Mouse (Mus musculus) left cerebral cortex, adult 2 months (tissue): ENCODE measurements around the gene Adamts7. TPM values are rescaled to one million over a fixed set of nuclear protein-coding genes. Genes with fewer than 3 reads are reported as not detected.
A peak's percentile ranks its signal among the peaks of the same experiment; 100 is the strongest.

Experiments
- DNase-seq, 2 experiments: peaks; one replicate each; pipeline ENCODE4 v3.0.0; 2021 to 2022; ENCODE audit warnings: low spot score in 2 of 2, mixed read lengths in 1 of 2; ENCODE audit errors: extremely low spot score in 1 of 2
- H3K27ac ChIP-seq: fragments of 200-600 bp; 2 replicates; pipeline ENCODE4 v1.8.1; 2022
- H3K4me3 ChIP-seq: fragments of 200-600 bp; 2 replicates; pipeline ENCODE4 v1.8.1; 2022
- CTCF ChIP-seq: fragments of 200-600 bp; IDR thresholded peaks from 2 replicates; pipeline ENCODE4 v1.8.1; 2022; ENCODE audit warnings: antibody characterized with exemption, mild to moderate bottlenecking, moderate library complexity
- intact Hi-C: fragments of 180-260 bp; cut with DNase I; formaldehyde crosslinking; loops from one replicate; pipeline ENCODE4 v1.15.1; 2025
- total RNA-seq, 2 experiments: library from RNA; stranded (reverse); gene quantifications; 2 replicates each; pipeline ENCODE4 v1.2.3; 2021

Gene Adamts7
- total RNA-seq, 2 experiments from 2014 or later = 0.29 to 0.63 TPM

- peak overlapping the region; percentile 91 for H3K27ac ChIP-seq
- TF ChIP-seq CTCF = peak; percentile 32
- DNase-seq = no peak
- H3K4me3 ChIP-seq = peak overlapping the region; percentile 4
- intact Hi-C loops = no loop called here
Measured at GRCm38 (mm10) chr9:90227171-90227570, 64.3 kb downstream of the Adamts7 start.

GRCm38 (mm10) chr9:90232781-90233690 is 70.2 kb downstream of the Adamts7 start:
- intact Hi-C loops = no loop called here
- DNase-seq = no peak
- H3K27ac ChIP-seq = no peak overlapping the region
- TF ChIP-seq CTCF = no peak
- H3K4me3 ChIP-seq = no peak overlapping the region

- no peak overlapping the region for H3K4me3 ChIP-seq
- DNase-seq = no peak
- no peak overlapping the region for H3K27ac ChIP-seq
- intact Hi-C loops = no loop called here
- no peak for TF ChIP-seq CTCF
Measured at GRCm38 (mm10) chr9:90233906-90234419, 71.1 kb downstream of the Adamts7 start.

- DNase-seq = no peak
- H3K27ac ChIP-seq = no peak overlapping the region
- TF ChIP-seq CTCF = no peak
- intact Hi-C loops = no loop called here
- H3K4me3 ChIP-seq = no peak overlapping the region
Measured at GRCm38 (mm10) chr9:90234786-90235185, 71.9 kb downstream of the Adamts7 start.

GRCm38 (mm10) chr9:90235258-90235882 is 72.5 kb downstream of the Adamts7 start:
- intact Hi-C loops = no loop called here
- no peak overlapping the region for H3K4me3 ChIP-seq
- H3K27ac ChIP-seq = no peak overlapping the region
- no peak for TF ChIP-seq CTCF
- no peak for DNase-seq

- H3K4me3 ChIP-seq = no peak overlapping the region
- no peak for TF ChIP-seq CTCF
- DNase-seq = no peak
- no peak overlapping the region for H3K27ac ChIP-seq
- intact Hi-C loops = no loop called here
Measured at GRCm38 (mm10) chr9:90236817-90237216, 73.9 kb downstream of the Adamts7 start.

- intact Hi-C loops = no loop called here
- H3K27ac ChIP-seq = no peak overlapping the region
- H3K4me3 ChIP-seq = no peak overlapping the region
- TF ChIP-seq CTCF = no peak
- DNase-seq = no peak
Measured at GRCm38 (mm10) chr9:90237232-90238062, 74.6 kb downstream of the Adamts7 start.

GRCm38 (mm10) chr9:90240560-90240959 is 77.7 kb downstream of the Adamts7 start:
- DNase-seq = no peak
- H3K27ac ChIP-seq = no peak overlapping the region

GRCm38 (mm10) chr9:90241041-90241440 is 78.2 kb downstream of the Adamts7 start:
- no peak for TF ChIP-seq CTCF
- no peak for DNase-seq
- Histone ChIP-seq H3K4me3 (no peak overlapping the region), H3K27ac (no peak overlapping the region)
- intact Hi-C loops = no loop called here

More at GRCm38 (mm10) chr9:90240560-90240959, 77.7 kb downstream of the Adamts7 start:
- TF ChIP-seq CTCF = no peak
- intact Hi-C loops = no loop called here
- no peak overlapping the region for H3K4me3 ChIP-seq

GRCm38 (mm10) chr9:90241618-90242017 is 78.7 kb downstream of the Adamts7 start:
- H3K4me3 ChIP-seq = no peak overlapping the region
- intact Hi-C loops = no loop called here
- TF ChIP-seq CTCF = peak; percentile 50
- no peak overlapping the region for H3K27ac ChIP-seq
- DNase-seq = no peak

- no peak for DNase-seq
- no peak for TF ChIP-seq CTCF
- H3K4me3 ChIP-seq = no peak overlapping the region
- intact Hi-C loops = no loop called here
- no peak overlapping the region for H3K27ac ChIP-seq
Measured at GRCm38 (mm10) chr9:90242291-90242690, 79.4 kb downstream of the Adamts7 start.

- no peak overlapping the region for H3K27ac ChIP-seq
- H3K4me3 ChIP-seq = no peak overlapping the region
- no peak for TF ChIP-seq CTCF
- intact Hi-C loops = no loop called here
- no peak for DNase-seq
Measured at GRCm38 (mm10) chr9:90242855-90243254, 80.0 kb downstream of the Adamts7 start.
